Mouse (Mus musculus): ENCODE measurements around the gene Kat2b.
"Not testable (repeated sequence)": the region's sequence is repeated elsewhere in the genome, so short reads cannot be mapped to it uniquely, and the experiment has no call there.

The Kat2b gene

DNA sequence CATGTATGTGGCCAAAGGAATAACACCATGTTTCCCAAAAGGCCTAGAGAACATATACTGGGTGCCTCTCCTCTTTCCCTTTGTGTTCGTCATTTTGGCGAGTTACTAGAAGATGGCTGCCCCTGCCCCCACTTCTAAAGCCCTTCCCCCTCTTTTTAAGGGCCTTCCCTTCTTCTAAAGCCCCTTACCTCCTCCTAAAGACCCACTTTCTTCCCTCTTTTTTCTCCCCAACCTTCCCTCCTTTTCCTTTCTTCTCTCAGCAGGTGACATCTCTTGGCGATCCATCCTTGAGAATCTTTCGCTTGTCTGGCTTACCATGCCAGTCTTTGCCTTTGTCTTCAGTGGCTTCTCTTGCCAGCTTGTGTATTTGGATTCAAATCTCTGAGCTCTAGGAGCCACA is 31.9 kb downstream of the Kat2b start:
- DNase-seq (ENCODE audit: low spot score): no peak

DNA sequence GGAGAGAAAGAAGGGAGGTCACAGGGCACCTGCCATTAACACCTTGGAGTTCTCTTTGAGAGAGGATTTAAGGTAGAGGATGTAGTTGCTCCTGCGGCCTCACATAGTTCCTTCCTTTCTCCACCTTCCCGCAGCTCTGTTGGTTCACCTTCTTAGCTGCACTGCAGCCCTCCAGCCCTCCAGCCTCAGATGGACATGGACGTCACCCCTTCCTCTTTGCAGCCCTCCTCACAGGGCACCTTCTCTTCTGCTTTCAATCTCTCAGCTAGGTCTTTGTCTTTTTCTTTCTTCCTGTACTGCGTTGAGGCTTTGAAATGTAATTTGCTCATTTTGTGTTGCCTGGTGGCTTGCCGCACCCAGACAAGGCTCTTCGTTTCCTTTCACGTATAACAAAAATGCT is 36.6 kb downstream of the Kat2b start:
- not testable (repeated sequence) for DNase-seq (ENCODE audit: low spot score)

DNA sequence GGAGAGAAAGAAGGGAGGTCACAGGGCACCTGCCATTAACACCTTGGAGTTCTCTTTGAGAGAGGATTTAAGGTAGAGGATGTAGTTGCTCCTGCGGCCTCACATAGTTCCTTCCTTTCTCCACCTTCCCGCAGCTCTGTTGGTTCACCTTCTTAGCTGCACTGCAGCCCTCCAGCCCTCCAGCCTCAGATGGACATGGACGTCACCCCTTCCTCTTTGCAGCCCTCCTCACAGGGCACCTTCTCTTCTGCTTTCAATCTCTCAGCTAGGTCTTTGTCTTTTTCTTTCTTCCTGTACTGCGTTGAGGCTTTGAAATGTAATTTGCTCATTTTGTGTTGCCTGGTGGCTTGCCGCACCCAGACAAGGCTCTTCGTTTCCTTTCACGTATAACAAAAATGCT is 39.4 kb downstream of the Kat2b start:
- DNase-seq (ENCODE audit: low spot score): not testable (repeated sequence)

DNA sequence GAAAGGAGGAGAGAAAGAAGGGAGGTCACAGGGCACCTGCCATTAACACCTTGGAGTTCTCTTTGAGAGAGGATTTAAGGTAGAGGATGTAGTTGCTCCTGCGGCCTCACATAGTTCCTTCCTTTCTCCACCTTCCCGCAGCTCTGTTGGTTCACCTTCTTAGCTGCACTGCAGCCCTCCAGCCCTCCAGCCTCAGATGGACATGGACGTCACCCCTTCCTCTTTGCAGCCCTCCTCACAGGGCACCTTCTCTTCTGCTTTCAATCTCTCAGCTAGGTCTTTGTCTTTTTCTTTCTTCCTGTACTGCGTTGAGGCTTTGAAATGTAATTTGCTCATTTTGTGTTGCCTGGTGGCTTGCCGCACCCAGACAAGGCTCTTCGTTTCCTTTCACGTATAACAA is 42.3 kb downstream of the Kat2b start:
- DNase-seq (ENCODE audit: low spot score): not testable (repeated sequence)

DNA sequence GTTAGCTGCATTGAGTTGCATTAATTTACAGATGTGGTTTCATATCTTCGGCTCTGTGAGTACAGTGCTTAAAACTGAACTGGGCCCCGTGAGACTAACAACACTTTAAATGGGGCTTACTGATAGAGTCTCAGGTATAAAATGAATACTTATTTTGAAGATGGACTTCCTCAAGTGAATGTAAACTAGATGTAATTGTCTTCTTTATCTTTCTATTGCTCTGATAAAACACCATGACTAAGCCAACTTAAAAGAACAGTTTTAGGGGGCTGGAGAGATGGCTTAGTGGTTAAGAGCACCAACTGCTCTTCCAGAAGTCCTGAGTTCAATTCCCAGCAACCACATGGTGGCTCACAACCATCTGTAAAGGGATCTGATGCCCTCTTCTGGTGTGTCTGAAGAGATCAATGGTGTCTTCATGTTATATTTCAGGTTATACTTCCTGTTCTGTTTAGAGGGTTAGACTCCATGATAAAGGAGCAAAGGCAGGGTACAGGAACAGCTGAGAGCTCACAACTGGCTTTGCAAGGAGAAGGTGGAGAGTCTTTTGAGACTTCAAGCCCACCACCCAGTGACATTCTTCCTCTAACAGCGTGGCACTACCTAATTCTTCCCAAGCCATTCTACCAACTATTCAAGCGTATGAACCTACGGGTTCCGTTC is 50.8 kb downstream of the Kat2b start:
- DNase-seq (ENCODE audit: low spot score): no peak

DNA sequence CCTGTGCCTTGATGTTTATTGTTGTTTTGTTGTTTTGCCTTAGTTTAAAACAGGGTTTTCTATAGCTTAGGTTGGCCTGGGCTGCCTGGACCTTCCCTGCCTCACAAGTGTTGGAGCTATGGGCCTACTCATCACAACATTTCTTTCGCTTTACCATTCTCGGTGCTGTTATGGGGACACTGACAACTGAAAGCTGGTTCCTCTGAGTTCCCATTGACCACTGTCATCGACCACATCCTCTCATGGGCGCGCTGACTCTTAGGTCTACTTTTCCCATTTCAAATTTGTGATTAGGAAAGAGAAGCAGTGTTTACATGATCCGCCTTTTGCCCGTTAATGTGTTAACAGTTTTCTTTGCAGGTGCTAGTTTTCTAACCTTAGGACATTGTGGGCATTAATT is 51.7 kb downstream of the Kat2b start:
- DNase-seq (ENCODE audit: low spot score): no peak

DNA sequence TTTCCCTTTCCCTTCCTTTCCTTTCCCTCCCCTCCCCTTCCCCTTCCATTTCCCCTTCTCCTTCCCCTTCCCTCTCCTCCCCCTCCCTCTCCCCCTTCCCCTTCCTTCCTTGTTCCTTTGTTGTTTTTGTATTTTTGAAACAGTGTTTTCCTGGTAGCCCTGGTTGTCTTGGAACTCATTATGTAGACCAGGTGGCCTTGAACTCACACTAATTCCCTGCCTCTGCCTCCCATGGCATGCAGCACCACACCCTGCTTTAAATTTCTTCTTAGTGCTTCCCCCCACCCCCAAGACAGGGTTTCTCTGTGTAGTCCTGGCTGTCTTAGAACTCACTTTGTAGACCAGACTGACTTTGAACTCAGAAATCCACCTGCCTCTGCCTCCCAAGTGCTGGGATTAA is 52.7 kb downstream of the Kat2b start:
- no peak for DNase-seq (ENCODE audit: low spot score)

DNA sequence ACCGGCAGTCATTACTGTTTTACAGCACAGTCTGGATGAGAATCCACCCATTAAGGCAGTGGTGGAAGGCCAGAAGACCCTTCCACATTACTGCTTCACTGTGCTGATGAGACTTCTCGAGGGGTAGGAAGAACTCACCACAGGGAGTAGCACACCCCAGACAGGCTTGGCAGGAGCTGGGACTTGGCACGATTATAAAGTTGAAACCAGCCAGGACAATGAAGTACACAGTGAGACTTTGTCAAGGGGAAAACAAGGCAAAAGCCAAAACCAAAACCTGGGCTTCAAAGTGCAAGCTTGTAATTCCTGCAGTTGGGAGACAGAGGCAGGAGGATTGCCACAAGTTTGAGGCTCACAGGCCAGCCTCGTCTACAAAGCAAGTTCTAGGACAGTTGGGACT is 54.0 kb downstream of the Kat2b start:
- no peak for DNase-seq (ENCODE audit: low spot score)

DNA sequence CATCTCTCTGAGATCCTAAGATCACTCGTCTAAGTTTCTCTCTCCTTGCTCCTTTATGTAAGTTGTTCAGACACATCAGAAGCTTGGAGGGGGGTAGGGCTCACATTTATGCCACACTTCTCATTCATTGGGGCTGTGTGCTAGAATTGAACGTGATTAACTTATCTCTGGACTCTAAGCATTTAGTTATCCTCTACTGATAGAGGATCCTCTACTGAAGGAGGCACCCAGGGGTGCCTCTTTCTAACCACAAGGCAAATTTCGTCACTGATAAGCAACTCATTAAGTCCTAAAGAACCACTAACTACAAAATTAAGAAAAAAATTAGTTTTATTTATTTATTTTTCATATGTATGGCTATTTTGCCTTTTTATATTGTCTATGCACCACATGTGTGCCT is 55.5 kb downstream of the Kat2b start:
- DNase-seq (ENCODE audit: low spot score): no peak

DNA sequence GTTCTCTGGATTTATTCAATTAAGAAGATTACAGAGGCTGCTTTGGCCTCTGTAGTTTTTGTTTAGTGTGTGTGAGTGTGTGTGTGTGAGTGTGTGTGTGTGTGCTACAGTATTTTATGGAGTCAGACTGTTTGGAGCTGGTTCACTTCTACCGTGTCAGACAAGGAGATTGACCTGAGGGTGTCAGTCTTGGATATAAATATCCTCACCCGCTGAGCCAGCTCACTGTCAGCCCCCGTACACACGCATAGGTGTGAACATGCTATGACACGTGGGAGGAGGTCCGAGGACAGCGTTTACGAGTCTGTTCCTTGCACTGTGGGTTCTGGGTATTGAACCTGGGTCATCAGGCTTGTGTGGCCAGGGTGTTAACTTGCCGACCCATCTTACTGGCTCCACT is 57.1 kb downstream of the Kat2b start:
- DNase-seq (ENCODE audit: low spot score): no peak

DNA sequence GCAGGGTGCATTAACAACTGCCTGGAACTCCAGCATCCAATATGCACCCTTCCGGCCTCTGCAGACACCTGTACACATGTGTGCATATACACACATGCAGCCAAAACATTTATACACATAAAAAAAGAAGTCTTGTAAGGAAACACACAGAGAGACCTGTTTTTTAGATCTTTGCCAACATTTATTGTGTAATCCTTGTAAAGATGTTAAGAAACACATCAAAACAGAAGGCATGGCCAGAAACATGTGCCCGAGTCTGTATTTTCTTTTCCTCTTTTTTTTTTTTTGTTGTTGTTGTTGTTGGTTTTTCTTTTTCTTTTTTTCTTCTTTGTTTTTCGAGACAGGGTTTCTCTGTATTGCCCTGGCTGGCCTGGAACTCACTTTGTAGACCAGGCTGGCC is 59.5 kb downstream of the Kat2b start:
- DNase-seq (ENCODE audit: low spot score): no peak

DNA sequence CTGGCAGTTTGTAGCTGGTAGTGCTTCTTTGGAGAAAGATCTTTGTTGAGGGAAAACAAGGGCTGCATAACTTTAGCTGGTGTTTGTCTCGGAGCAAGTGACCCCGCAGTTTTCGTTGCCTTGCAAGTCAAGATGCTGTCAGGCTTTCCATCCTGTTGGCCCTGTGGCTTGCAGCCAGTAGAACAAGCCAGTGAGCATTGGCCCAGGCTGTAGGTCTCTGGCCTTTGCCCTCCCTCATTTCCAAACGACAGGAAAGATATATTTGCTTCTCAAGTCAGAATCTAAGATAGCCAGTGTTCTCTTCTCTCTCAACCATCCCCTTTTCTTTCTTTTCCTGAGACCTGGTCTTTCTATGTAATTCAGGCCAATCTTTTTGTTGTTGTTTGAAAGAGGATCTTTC is 60.8 kb downstream of the Kat2b start:
- no peak for DNase-seq (ENCODE audit: low spot score)

DNA sequence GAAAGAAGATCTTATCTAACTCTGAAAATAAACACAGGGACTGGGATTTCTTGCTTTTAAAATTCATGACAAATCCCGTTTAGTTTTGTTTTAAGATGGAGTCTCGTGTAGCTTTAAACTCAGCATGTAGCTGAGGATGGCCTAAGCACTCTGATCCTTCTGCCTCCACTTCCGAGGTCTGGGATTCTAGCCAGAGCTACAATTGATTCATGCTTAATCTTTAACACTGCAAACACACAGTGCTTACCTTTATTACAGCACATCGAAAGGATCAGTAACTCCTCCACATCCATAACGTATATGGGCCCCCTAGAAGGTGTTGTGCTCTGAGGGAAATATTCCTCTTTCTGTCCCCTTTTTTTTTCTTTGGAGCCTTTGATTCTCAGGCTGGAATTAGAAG is 61.5 kb downstream of the Kat2b start:
- no peak for DNase-seq (ENCODE audit: low spot score)

DNA sequence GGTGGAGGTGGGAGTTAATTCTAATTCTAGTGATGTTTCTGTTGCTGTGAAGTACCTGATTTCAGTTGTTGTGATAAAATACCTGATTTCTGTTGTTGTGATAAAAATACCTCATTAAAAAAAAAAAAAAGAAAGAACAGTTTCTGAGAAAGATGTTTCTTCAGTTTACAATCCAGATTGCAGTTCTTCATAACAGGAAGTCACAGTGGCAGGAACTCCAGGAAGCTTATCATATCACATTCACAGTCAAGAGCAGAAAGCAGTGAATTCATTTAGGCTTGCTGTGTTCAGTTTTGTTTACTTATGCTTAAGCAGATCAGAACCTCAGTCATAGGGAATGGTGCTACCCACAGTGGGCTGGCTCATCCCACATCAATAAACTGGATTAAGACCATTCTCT is 64.7 kb downstream of the Kat2b start:
- no peak for DNase-seq (ENCODE audit: low spot score)

DNA sequence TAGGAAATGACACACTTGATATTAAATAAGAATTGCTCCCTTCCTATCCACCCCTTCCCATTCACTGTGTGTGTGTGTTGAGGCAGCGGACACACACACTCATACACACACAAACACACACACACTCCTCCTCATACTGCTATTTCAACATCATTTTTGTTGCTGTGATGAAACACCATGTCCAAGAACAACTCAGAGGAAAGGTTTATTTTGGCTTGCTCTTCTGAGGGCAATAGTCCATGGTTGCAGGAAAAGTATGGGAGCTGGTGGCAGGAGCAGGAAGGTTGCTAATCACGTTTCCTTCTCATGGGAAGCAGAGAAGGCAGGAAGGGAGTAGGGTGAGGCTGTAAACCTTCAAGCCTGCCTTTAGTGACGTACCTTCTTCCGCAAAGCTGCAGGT is 76.7 kb downstream of the Kat2b start:
- DNase-seq (ENCODE audit: low spot score): no peak

DNA sequence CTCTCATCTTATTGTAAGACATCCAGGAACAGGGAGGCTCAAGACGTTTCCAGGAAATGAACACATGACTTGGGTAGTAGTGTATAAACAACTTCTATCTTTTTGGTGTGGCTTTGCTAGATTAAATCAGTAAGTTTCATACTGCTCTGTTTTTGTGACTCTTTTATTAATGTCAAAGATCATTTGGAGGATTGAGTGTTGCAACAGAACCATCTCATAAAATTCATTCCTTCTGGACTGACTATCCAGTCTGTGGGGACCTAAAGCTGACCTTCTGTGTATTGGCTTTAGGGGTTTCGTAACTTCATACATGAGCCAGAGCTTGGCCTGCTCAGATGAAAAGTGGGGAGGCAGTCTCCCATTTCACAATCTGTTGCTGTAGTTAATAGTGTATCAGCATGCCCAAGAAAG is 83.6 kb downstream of the Kat2b start:
- no peak for DNase-seq (ENCODE audit: low spot score)

DNA sequence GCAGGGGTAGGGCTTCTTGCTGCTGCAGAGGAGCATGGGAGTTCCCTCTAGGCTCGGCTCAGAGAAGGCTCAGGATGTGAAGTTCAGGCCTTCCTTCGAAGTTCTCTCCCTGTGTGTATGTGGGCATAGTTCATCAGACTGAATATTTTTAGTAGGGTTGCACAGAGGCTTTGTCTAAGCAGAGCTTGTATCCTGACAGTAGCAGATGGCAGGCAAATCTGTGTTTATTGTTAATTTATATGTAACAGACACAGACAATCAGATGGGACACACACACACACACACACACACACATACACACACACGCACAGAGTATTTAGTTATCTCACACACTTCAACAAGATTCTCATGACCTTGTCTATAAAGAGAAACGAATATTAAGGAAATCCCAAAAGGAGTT is 87.9 kb downstream of the Kat2b start:
- DNase-seq (ENCODE audit: low spot score): no peak

DNA sequence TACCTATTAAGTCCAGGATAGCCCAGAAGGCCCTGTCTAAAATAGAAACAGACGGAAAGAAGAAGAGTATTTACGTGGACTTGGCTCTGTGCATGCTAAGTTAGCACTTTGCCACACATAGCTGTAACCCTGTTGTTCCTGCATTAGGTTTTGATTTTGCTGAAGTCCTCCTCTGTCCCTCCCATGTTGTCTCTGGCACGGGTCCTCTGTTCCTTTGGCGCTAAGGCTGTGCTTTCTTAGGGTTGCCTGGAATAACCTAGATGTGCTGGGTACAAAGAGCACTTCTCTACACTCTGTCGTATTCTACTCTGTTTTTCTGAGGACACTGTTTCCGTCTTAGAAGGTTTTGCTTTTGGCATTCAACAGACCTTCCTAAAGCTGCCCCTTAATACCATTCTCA is 88.4 kb downstream of the Kat2b start:
- DNase-seq (ENCODE audit: low spot score): no peak

DNA sequence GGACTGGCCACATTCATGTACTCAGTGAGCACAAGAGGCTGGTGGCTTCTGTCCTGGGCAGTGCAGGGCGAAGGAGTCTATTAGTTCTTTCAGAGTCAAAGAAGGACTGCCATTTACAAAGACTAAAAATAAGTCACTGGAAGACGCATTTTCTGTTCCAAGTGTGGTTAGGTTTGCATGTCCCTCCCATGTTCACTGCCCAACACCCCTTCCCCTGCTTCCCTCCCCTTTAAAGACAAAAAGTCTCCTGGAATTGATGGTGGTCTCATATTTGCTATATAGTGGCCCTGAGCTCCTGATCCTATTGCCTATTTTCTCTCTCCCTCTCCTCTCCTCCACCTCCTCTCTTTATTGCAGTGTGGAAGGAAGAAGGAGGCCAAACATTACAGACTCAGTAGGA is 89.3 kb downstream of the Kat2b start:
- no peak for DNase-seq (ENCODE audit: low spot score)

DNA sequence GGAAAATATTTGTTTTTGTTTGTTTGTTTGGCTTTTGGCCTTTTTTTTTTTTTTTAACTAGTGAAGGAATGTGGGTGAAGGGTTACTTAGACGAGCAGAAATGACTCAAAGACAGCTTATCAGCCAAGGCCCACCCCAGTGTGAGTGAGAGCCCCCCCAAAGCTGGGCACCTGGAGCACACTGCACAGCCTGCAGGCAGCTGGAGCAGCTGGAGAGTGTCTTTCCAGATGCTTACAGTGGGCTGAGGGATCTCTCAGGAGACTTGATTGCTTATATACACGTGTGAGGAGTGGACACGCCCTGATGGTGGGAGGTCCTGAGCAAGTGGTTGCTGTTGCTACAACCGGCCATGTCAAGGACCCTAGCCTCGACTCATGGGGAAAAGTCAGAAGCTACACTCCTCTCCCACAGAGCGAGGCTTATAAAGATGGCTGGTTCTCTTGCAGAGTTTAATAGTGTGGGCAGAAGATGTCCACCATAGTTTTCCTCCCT is 89.8 kb downstream of the Kat2b start:
- no peak for DNase-seq (ENCODE audit: low spot score)

DNA sequence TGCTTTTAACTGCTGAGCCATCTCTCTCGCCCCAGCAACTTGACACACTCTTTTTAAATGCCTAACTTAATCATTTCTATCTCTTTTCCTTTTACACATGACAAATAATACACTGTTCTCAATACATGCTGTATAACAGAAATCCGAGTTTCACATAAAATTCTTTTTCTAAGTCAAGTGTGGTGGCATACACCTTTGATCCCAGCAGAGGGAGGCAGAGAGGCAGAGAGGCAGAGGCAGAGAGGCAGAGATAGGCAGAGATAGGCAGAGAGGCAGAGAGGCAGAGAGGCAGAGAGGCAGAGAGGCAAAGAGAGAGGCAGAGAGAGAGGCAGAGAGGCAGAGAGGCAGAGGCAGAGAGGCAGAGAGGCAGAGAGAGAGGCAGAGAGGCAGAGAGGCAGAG is 90.7 kb downstream of the Kat2b start:
- peak; percentile 16 for DNase-seq (ENCODE audit: low spot score)

DNA sequence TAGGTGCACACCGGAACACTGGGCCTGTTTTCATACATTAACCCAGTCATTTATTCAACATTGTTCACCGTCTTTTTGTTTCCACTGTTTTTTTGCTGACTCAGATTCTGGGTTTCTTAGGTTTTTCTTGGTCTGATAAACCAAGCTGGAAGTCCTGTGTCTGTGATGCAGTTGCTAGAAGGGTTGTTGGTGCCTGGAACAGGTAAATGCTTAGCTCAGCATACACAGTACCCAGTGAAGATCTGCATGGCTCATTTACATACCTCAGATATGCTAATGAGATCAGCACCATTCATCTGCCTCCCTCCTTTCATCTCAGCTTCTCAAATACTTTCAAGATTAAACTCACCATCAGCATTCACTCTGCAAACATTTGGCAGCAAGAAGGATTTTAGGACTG is 92.0 kb downstream of the Kat2b start:
- DNase-seq (ENCODE audit: low spot score): no peak

DNA sequence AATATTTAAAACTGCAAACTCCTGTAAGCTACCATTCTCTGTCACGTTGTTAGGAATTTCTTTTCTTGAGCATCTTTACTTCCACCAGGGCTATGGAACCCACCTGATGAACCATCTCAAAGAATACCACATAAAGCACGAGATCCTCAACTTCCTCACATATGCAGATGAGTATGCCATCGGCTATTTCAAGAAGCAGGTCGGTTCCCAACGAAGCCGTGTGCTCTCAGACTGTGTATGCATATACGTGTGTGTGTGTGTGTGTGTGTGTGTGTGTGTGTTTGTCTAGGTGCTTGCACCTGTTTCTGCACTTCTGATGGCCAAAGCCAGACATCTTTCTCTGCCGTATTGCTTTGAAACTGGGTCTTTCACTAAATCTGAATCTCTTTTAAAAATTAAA is 92.6 kb downstream of the Kat2b start:
- no peak for DNase-seq (ENCODE audit: low spot score)

DNA sequence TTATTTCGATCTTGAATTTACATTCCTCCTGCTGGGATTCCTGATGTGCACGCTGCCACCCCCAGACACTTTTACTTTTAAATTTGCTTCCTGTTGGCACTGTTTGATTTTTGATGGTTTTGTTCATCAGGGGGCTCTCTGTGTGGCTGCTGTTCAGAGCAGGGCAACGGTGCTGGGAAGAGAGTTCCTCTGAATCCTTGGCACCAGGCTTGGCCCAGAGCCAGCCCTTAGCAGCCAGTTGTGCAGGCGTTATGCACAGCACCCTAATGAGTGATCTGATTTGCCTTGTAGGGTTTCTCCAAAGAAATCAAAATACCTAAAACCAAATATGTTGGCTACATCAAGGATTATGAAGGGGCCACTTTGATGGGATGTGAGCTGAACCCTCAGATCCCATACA is 93.1 kb downstream of the Kat2b start:
- DNase-seq (ENCODE audit: low spot score): no peak

All from T-cell, adult 2 months (primary cell).